In genomic region chr17:15704158-15704474, GRCm38 (mm10) we compare ENCODE assay signal across 8 mouse cellular contexts. TPM values are rescaled to one million over a fixed set of nuclear protein-coding genes. Genes with fewer than 3 reads are reported as not detected.
DNase-seq lines count a peak whose midpoint lies in the region; ATAC-seq and TF ChIP-seq lines count a peak whose summit lies in the region.

No protein-coding gene starts in this region.

- H3K9me3 ChIP-seq in lung, postnatal 0 days (ENCODE audit: low read length), result no peaks in the 10 kb centered on the region
- no peaks in the 10 kb centered on the region for H3K9me3 ChIP-seq in limb, embryonic 10.5 days (replicated peaks)

- ATAC-seq in lung, postnatal 0 days, result no peak
- ATAC-seq in erythroblast, adult 5-6 weeks (replicated peaks; ENCODE audit: low FRiP score, poor library complexity, severe bottlenecking), result peak; percentile 59

- 0 out of 2 replicates have a peak, but pooled peaks cover 5% of the 10 kb centered on the region for H3K4me1 ChIP-seq in lung, postnatal 0 days (ENCODE audit: insufficient read depth, low read depth, low read length)
- peaks cover 11% of the 10 kb centered on the region for H3K4me1 ChIP-seq in limb, embryonic 10.5 days
- no peaks in the 10 kb centered on the region for H3K4me1 ChIP-seq in olfactory bulb, adult 2 months (ENCODE audit: control insufficient read depth, insufficient read depth, low read length)

- H3K27me3 ChIP-seq in lung, postnatal 0 days (replicated peaks; ENCODE audit: insufficient read depth, low read length), result no peaks in the 10 kb centered on the region
- H3K27me3 ChIP-seq in limb, embryonic 10.5 days (ENCODE audit: low read depth, poor library complexity, severe bottlenecking), result no peaks in the 10 kb centered on the region

- peak overlapping the region; percentile 98 for H3K27ac ChIP-seq in lung, postnatal 0 days (ENCODE audit: low read length)
- peak overlapping the region; percentile 97 for H3K27ac ChIP-seq in limb, embryonic 10.5 days
- 0 out of 2 replicates have a peak overlapping the region, but pooled peaks have one; percentile 59 for H3K27ac ChIP-seq in olfactory bulb, adult 2 months (ENCODE audit: insufficient read depth, low read depth, low read length)

- TF ChIP-seq CTCF in lung, postnatal 0 days (IDR thresholded peaks at IDR 0.05), result no peak; the same call in 1 of the 2 replicates
- no peak for TF ChIP-seq CTCF in olfactory bulb, adult 2 months (IDR thresholded peaks at IDR 0.05; ENCODE audit: insufficient read depth, low read depth, low read length)

- H3K4me2 ChIP-seq in lung, postnatal 0 days (replicated peaks; ENCODE audit: low read depth, low read length), result peak overlapping the region; percentile 89

- no peak for TF ChIP-seq EP300 in lung, postnatal 0 days (IDR thresholded peaks at IDR 0.05)

- H3K4me3 ChIP-seq in lung, postnatal 0 days (ENCODE audit: low read depth, low read length), result peak overlapping the region; percentile 96
- peak overlapping the region; percentile 88 for H3K4me3 ChIP-seq in limb, embryonic 10.5 days
- H3K4me3 ChIP-seq in olfactory bulb, adult 2 months (ENCODE audit: insufficient read depth, low read depth, low read length), result peak overlapping the region; percentile 89

- H3K9ac ChIP-seq in lung, postnatal 0 days (replicated peaks; ENCODE audit: low read depth), result peak overlapping the region; percentile 85

- TF ChIP-seq POLR2A in olfactory bulb, adult 2 months (IDR thresholded peaks at IDR 0.05; ENCODE audit: insufficient read depth, low read depth, low read length), result no peak

- no peaks in the 10 kb centered on the region for H3K36me3 ChIP-seq in lung, postnatal 0 days (ENCODE audit: insufficient read depth, low read length)
- H3K36me3 ChIP-seq in limb, embryonic 10.5 days, result peaks cover 23% of the 10 kb centered on the region

- no peak for DNase-seq in lung, postnatal 0 days (ENCODE audit: low spot score)
- DNase-seq in lung, postnatal 14 days, result no peak
- DNase-seq in limb, embryonic 10.5 days (ENCODE audit: low spot score), result no peak
- DNase-seq in cerebellum, adult 8-10 months, result no peak
- no peak for DNase-seq in adrenal gland, postnatal 10 days
- DNase-seq in right cerebral cortex, postnatal 10 days (ENCODE audit: low spot score in 2 of 2), result no peak

- WGBS in lung, postnatal 0 days, result 4% methylated on average over 12 of the region's 12 CpGs
- 8% methylated on average over 12 of the region's 12 CpGs for WGBS in limb, embryonic 10.5 days
- 3% methylated on average over 12 of the region's 12 CpGs for WGBS in olfactory bulb, adult 2 months

RNA-seq across cellular contexts. Expression of gene Chd1, which starts 0.7 kb away (rescaled TPM):
- 17.1 and 19.6 TPM in 2 replicates for polyA plus RNA-seq in lung, postnatal 0 days (2015; fragmentation: Nextera tagmentation; extraction: Ambion mirVana)
- total RNA-seq in erythroblast, adult 5-6 weeks (2015; ENCODE audit: low replicate concordance), result 20.3 and 21.9 TPM in 2 replicates
- 32.1 and 32.9 TPM in 2 replicates for total RNA-seq in erythroblast, adult 5-6 weeks (2017; ENCODE audit: low replicate concordance)
- polyA plus RNA-seq in limb, embryonic 10.5 days (2016; fragmentation: Nextera tagmentation; extraction: Ambion mirVana), result 40.6 and 40.7 TPM in 2 replicates
- polyA plus RNA-seq in olfactory bulb, adult 2 months (2012; ENCODE audit: insufficient read depth, insufficient read length, low replicate concordance, missing spikeins), result 235 TPM in 1 of 2 replicates, not detected in the other
- 10 to 100 TPM; 36.6 to 47.1 TPM for total RNA-seq in adrenal gland, postnatal 10 days (2021)
